Mouse (Mus musculus): Measurements from ENCODE around the gene Hormad2. TPM values are rescaled to one million over a fixed set of nuclear protein-coding genes. Genes with fewer than 3 reads are reported as not detected.

The Hormad2 gene
- polyA plus RNA-seq (2017; shearing (Covaris generic)) = 1 to 10 TPM in 1 of 2 experiments, under 1 TPM in 1; 0.78 to 2.0 TPM

DNA sequence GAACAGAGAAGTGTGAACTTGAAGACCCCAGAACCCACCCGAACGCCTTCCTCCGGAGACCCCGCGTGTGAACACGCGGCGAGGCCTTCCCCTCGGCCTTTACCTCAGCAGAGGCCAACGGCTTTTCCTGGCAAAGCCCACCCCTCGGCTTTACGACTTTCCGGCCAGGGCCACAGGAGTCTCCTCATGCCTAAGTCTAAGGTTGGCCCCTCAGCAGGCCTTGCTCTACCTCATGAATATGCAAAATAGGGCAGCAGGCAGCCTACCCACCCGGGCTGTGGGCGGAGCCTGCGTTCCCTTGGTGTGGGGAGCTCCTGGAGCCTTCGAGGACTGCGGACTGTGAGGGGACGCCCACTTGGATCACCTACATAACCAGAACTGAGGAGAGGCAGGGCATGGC lies at the start of gene Hormad2:
Gene Hormad2, minus strand, starts transcription at position 128 of the 400 bp plus-strand sequence.

Other genes starting within 250 kb of the Hormad2 start
- 10 to 100 TPM; 47.4 to 66.5 TPM for gene Castor1, start 222.9 kb downstream of the Hormad2 start, polyA plus RNA-seq (2017; shearing (Covaris generic))
- gene Osm, start 204.7 kb downstream of the Hormad2 start, polyA plus RNA-seq (2017; shearing (Covaris generic)) = 10 to 100 TPM; 29.3 to 38.8 TPM
- 1 to 10 TPM; 5.1 to 9.3 TPM for gene Lif, start 183.5 kb downstream of the Hormad2 start, polyA plus RNA-seq (2017; shearing (Covaris generic))
- 100 to 1,000 TPM in 1 of 2 experiments, 10 to 100 TPM in 1; 77.8 to 127 TPM for gene Mtmr3, start 153.8 kb upstream of the Hormad2 start, polyA plus RNA-seq (2017; shearing (Covaris generic))
- gene Gm11032, start 179.0 kb upstream of the Hormad2 start, polyA plus RNA-seq (2017; shearing (Covaris generic)) = not detected
- gene Ascc2, start 196.6 kb upstream of the Hormad2 start, polyA plus RNA-seq (2017; shearing (Covaris generic)) = 10 to 100 TPM; 35.2 to 40.9 TPM